Mouse (Mus musculus) limb, embryonic 14.5 days (tissue): Measurements from ENCODE around the gene Kpna2. TPM values are rescaled to one million over a fixed set of nuclear protein-coding genes. Genes with fewer than 3 reads are reported as not detected.

Source experiments
- ATAC-seq: fragments of 200-750 bp; cut with Nextera tagmentation; 2 replicates; pipeline ENCODE4 v1.8.0; 2017; ENCODE audit warnings: low read depth, moderate number of reproducible peaks, moderate TSS enrichment; ENCODE audit not compliant: low FRiP score
- DNase-seq: peaks from one replicate; pipeline ENCODE4 v3.0.0-alpha.2; 2015; ENCODE audit warnings: low spot score
- H3K27ac ChIP-seq: fragments of 300-500 bp; sonication (generic); replicated peaks from 2 replicates; pipeline ENCODE4 v1.5.1; 2014; ENCODE audit warnings: low read depth, mild to moderate bottlenecking, low read length, moderate library complexity, mixed read lengths
- H3K27me3 ChIP-seq: fragments of 300-500 bp; sonication (generic); 2 replicates; pipeline ENCODE4 v1.6.1; 2014; ENCODE audit warnings: low read length, mixed read lengths; ENCODE audit not compliant: control insufficient read depth, insufficient read depth
- H3K36me3 ChIP-seq: fragments of 300-500 bp; sonication (generic); 2 replicates; pipeline ENCODE4 v1.6.1; 2014; ENCODE audit warnings: mild to moderate bottlenecking, low read length, moderate library complexity, mixed read lengths; ENCODE audit not compliant: control insufficient read depth, insufficient read depth
- H3K4me1 ChIP-seq: fragments of 300-500 bp; sonication (generic); 2 replicates; pipeline ENCODE4 v1.6.1; 2014; ENCODE audit warnings: antibody characterized with exemption, low read length, mixed read lengths; ENCODE audit not compliant: control insufficient read depth, insufficient read depth
- H3K4me2 ChIP-seq: fragments of 300-500 bp; sonication (generic); replicated peaks from 2 replicates; pipeline ENCODE4 v1.6.1; 2014; ENCODE audit warnings: low read depth, mild to moderate bottlenecking, low read length, moderate library complexity; ENCODE audit not compliant: severe bottlenecking
- H3K4me3 ChIP-seq: fragments of 300-500 bp; sonication (generic); replicated peaks from 2 replicates; pipeline ENCODE4 v1.5.1; 2014; ENCODE audit warnings: low read length
- H3K9ac ChIP-seq: fragments of 300-500 bp; sonication (generic); 2 replicates; pipeline ENCODE4 v1.6.1; 2014; ENCODE audit warnings: mild to moderate bottlenecking, low read depth, low read length, moderate library complexity; ENCODE audit not compliant: severe bottlenecking
- H3K9me3 ChIP-seq: fragments of 300-500 bp; sonication (generic); 2 replicates; pipeline ENCODE4 v1.6.1; 2016; ENCODE audit warnings: low read length; ENCODE audit not compliant: control insufficient read depth
- POLR2A ChIP-seq: fragments of 200-500 bp; IDR thresholded peaks from 2 replicates; pipeline ENCODE4 v1.8.0; 2012; ENCODE audit warnings: inconsistent platforms, mild to moderate bottlenecking, moderate library complexity, borderline replicate concordance; ENCODE audit not compliant: insufficient read depth, insufficient read length; ENCODE audit errors: extremely low read depth
- WGBS: fragments of 180-500 bp; shearing (Covaris S2); extraction: QIAGEN DNeasy Blood & Tissue Kit; methylation state at CpG from one replicate; pipeline ENCODE4 v1.1.7; 2014; 5-methylcytosine and 5-hydroxymethylcytosine counted together
- polyA plus RNA-seq, 2 experiments: library from polyadenylated mRNA; depleted of rRNA in 1 of 2; stranded (reverse) in 1 of 2; unstranded in 1 of 2; fragments of >200 nt; fragmentation: Nextera tagmentation in 1 of 2; extraction: Ambion mirVana in 1 of 2; gene quantifications; 2 replicates each; pipeline versions ENCODE4 v1.2.1 to v1.2.3; 2012 to 2014

Gene Kpna2
- polyA plus RNA-seq, 2 experiments, result 224 to 291 TPM

- TF ChIP-seq POLR2A, result no peak
- DNase-seq, result no peak
- Histone ChIP-seq H3K4me3 (no peak overlapping the region), H3K27me3 (no peaks in the 10 kb centered on the region), H3K4me2 (no peak overlapping the region), H3K4me1 (no peaks in the 10 kb centered on the region), H3K9ac (no peak overlapping the region), H3K36me3 (peaks cover 90% of the 10 kb centered on the region), H3K9me3 (no peaks in the 10 kb centered on the region), H3K27ac (no peak overlapping the region)
- 89% methylated on average over 3 of the region's 3 CpGs for WGBS
- no peak for ATAC-seq
Observed at GRCm38 (mm10) chr11:107041396-107041795, 42.1 kb upstream of the Kpna2 start.

GRCm38 (mm10) chr11:107039417-107039816 lies 40.1 kb upstream of the Kpna2 start:
- H3K27ac ChIP-seq, result no peak overlapping the region
- no peak for DNase-seq
- peaks cover 82% of the 10 kb centered on the region for H3K36me3 ChIP-seq
- no peak for ATAC-seq
- no peaks in the 10 kb centered on the region for H3K9me3 ChIP-seq
- no peaks in the 10 kb centered on the region for H3K27me3 ChIP-seq
- no peak overlapping the region for H3K4me3 ChIP-seq
- 96% methylated on average over 5 of the region's 5 CpGs for WGBS
- TF ChIP-seq POLR2A, result no peak
- no peaks in the 10 kb centered on the region for H3K4me1 ChIP-seq
- no peak overlapping the region for H3K4me2 ChIP-seq
- no peak overlapping the region for H3K9ac ChIP-seq

- Histone ChIP-seq H3K27ac (no peak overlapping the region), H3K4me2 (no peak overlapping the region), H3K9ac (no peak overlapping the region), H3K4me1 (no peaks in the 10 kb centered on the region), H3K36me3 (peaks cover 34% of the 10 kb centered on the region), H3K9me3 (no peaks in the 10 kb centered on the region), H3K4me3 (no peak overlapping the region), H3K27me3 (no peaks in the 10 kb centered on the region)
- WGBS, result 81% methylated on average over 10 of the region's 10 CpGs
- no peak for TF ChIP-seq POLR2A
- ATAC-seq, result no peak
- DNase-seq, result no peak
Observed at GRCm38 (mm10) chr11:107034085-107034810, 34.9 kb upstream of the Kpna2 start.

GRCm38 (mm10) chr11:107031635-107032034 lies 32.3 kb upstream of the Kpna2 start:
- 48% methylated on average over 7 of the region's 7 CpGs for WGBS
- Histone ChIP-seq H3K9ac (no peak overlapping the region), H3K27me3 (peaks cover 2% of the 10 kb centered on the region; the same call in 1 of the 2 replicates), H3K36me3 (peaks cover 9% of the 10 kb centered on the region), H3K27ac (no peak overlapping the region), H3K4me1 (0 out of 2 replicates have a peak, but pooled peaks cover 3% of the 10 kb centered on the region), H3K4me2 (no peak overlapping the region), H3K9me3 (no peaks in the 10 kb centered on the region), H3K4me3 (no peak overlapping the region)
- no peak for TF ChIP-seq POLR2A
- DNase-seq (no peak), ATAC-seq (no peak)

GRCm38 (mm10) chr11:107029536-107029935 lies 30.2 kb upstream of the Kpna2 start:
- WGBS, result 47% methylated on average over 19 of the region's 19 CpGs
- no peak overlapping the region for H3K4me2 ChIP-seq
- no peaks in the 10 kb centered on the region; the same call in none of the 2 replicates for H3K36me3 ChIP-seq
- H3K4me1 ChIP-seq, result peaks cover 11% of the 10 kb centered on the region
- no peaks in the 10 kb centered on the region for H3K9me3 ChIP-seq
- no peak overlapping the region for H3K4me3 ChIP-seq
- H3K27me3 ChIP-seq, result peaks cover 10% of the 10 kb centered on the region
- DNase-seq (no peak), ATAC-seq (no peak)
- no peak for TF ChIP-seq POLR2A
- H3K27ac ChIP-seq, result no peak overlapping the region
- no peak overlapping the region for H3K9ac ChIP-seq

GRCm38 (mm10) chr11:107028754-107029153 lies 29.4 kb upstream of the Kpna2 start:
- DNase-seq, result no peak
- WGBS, result 67% methylated on average over 6 of the region's 6 CpGs
- H3K4me2 ChIP-seq, result peak overlapping the region; percentile 76
- H3K36me3 ChIP-seq, result no peaks in the 10 kb centered on the region; the same call in none of the 2 replicates
- no peaks in the 10 kb centered on the region for H3K9me3 ChIP-seq
- no peak for ATAC-seq
- no peak overlapping the region for H3K27ac ChIP-seq
- peak overlapping the region; percentile 65 for H3K4me3 ChIP-seq
- no peak for TF ChIP-seq POLR2A
- H3K4me1 ChIP-seq, result peaks cover 13% of the 10 kb centered on the region
- H3K27me3 ChIP-seq, result peaks cover 10% of the 10 kb centered on the region
- H3K9ac ChIP-seq, result peak overlapping the region; percentile 63; the same call in 1 of the 2 replicates
